Mouse (Mus musculus) CH12.LX (cell line): ENCODE measurements around the gene Tctex1d1. TPM values are rescaled to one million over a fixed set of nuclear protein-coding genes. Genes with fewer than 3 reads are reported as not detected.

Experiments used
- DNase-seq: peaks from one replicate; pipeline ENCODE4 v3.0.0-alpha.2; 2013; ENCODE audit errors: extremely low read depth
- H3K27ac ChIP-seq: 2 replicates; pipeline ENCODE4 v1.5.1; 2012; ENCODE audit warnings: low read depth, mild to moderate bottlenecking, control low read depth, moderate library complexity; ENCODE audit not compliant: insufficient read depth
- H3K27me3 ChIP-seq: replicated peaks from 2 replicates; pipeline ENCODE3; 2012; ENCODE audit warnings: inconsistent platforms
- H3K36me3 ChIP-seq, 2 experiments: replicated peaks in 1 of 2; 2 replicates each; pipeline versions ENCODE3 to v1.6.1; 2012; ENCODE audit warnings: inconsistent platforms in 1 of 2, low read length in 1 of 2, mild to moderate bottlenecking in 1 of 2, mixed read lengths in 1 of 2, moderate library complexity in 1 of 2; ENCODE audit not compliant: control insufficient read depth in 1 of 2, insufficient read depth in 1 of 2
- H3K4me1 ChIP-seq, 2 experiments: 2 replicates each; pipeline ENCODE4 v1.6.1; 2012; ENCODE audit warnings: inconsistent platforms in 1 of 2, moderate library complexity in 1 of 2; ENCODE audit not compliant: insufficient read depth in 2 of 2, control insufficient read depth in 1 of 2
- H3K4me2 ChIP-seq: 2 replicates; pipeline ENCODE4 v1.6.1; 2012; ENCODE audit warnings: low read depth, mild to moderate bottlenecking, control low read depth; ENCODE audit not compliant: poor library complexity, insufficient read depth, severe bottlenecking
- H3K4me3 ChIP-seq, 3 experiments: fragments of 150-350 bp in 1 of 3; sonication (generic) in 1 of 3; replicated peaks in 1 of 3; 2 replicates each; pipeline versions ENCODE3 to v1.5.1; 2011 to 2012; ENCODE audit warnings: low read depth in 2 of 3, low read length in 2 of 3, mild to moderate bottlenecking in 2 of 3, moderate library complexity in 2 of 3, control low read depth in 1 of 3, improper control_type of control experiment in 1 of 3, inconsistent platforms in 1 of 3, mixed read lengths in 1 of 3; ENCODE audit not compliant: poor library complexity in 1 of 3
- H3K79me2 ChIP-seq: replicated peaks from 2 replicates; pipeline ENCODE4 v1.6.1; 2012; ENCODE audit warnings: mild to moderate bottlenecking, moderate library complexity; ENCODE audit not compliant: control insufficient read depth, poor library complexity, insufficient read depth, severe bottlenecking; ENCODE audit errors: extremely low read depth
- H3K9ac ChIP-seq: 2 replicates; pipeline ENCODE4 v1.6.1; 2012; ENCODE audit warnings: low read depth, mild to moderate bottlenecking, control low read depth, moderate library complexity; ENCODE audit not compliant: insufficient read depth
- H3K9me3 ChIP-seq: replicated peaks from 2 replicates; pipeline ENCODE3; 2012; ENCODE audit warnings: low read length, inconsistent platforms, mixed read lengths
- BHLHE40 ChIP-seq: IDR thresholded peaks from 2 replicates; pipeline ENCODE4 v1.6.1; 2011; ENCODE audit warnings: mild to moderate bottlenecking, low read depth, low read length, improper control_type of control experiment
- CHD1 ChIP-seq: IDR thresholded peaks from 2 replicates; pipeline ENCODE4 v1.6.1; 2012; ENCODE audit warnings: low read depth, low read length, improper control_type of control experiment, inconsistent platforms
- CTCF ChIP-seq, 2 experiments: IDR thresholded peaks in 1 of 2; conservative IDR thresholded peaks in 1 of 2; 2 replicates each; pipeline ENCODE4 v1.5.1; 2011 to 2012; ENCODE audit warnings: low read depth in 2 of 2, low read length in 2 of 2, improper control_type of control experiment in 1 of 2, inconsistent platforms in 1 of 2, mild to moderate bottlenecking in 1 of 2, moderate library complexity in 1 of 2
- E2F4 ChIP-seq: IDR thresholded peaks from 2 replicates; pipeline ENCODE4 v1.6.1; 2011; ENCODE audit warnings: low read depth, low read length, improper control_type of control experiment; ENCODE audit not compliant: insufficient replicate concordance
- ELF1 ChIP-seq: IDR thresholded peaks from 2 replicates; pipeline ENCODE4 v1.6.1; 2014; ENCODE audit warnings: low read depth, mild to moderate bottlenecking, inconsistent platforms, low read length, improper control_type of control experiment
- EP300 ChIP-seq: IDR thresholded peaks from 2 replicates; pipeline ENCODE4 v1.6.1; 2011; ENCODE audit warnings: low read length, improper control_type of control experiment
- ETS1 ChIP-seq: conservative IDR thresholded peaks from 2 replicates; pipeline ENCODE4 v1.6.1; 2012; ENCODE audit warnings: low read depth, mild to moderate bottlenecking, inconsistent platforms, low read length, improper control_type of control experiment, moderate library complexity
- IRF4 ChIP-seq: IDR thresholded peaks from 2 replicates; pipeline ENCODE4 v1.6.1; 2014; ENCODE audit warnings: low read depth, mild to moderate bottlenecking, inconsistent platforms, low read length, improper control_type of control experiment
- JUN ChIP-seq: IDR thresholded peaks from 2 replicates; pipeline ENCODE4 v1.6.1; 2011; ENCODE audit warnings: low read depth, mild to moderate bottlenecking, low read length, improper control_type of control experiment, moderate library complexity; ENCODE audit not compliant: insufficient read depth
- KAT2A ChIP-seq: IDR thresholded peaks from 2 replicates; pipeline ENCODE4 v1.6.1; 2012; ENCODE audit warnings: low read length, improper control_type of control experiment, inconsistent platforms; ENCODE audit not compliant: insufficient replicate concordance
- MAX ChIP-seq: IDR thresholded peaks from 2 replicates; pipeline ENCODE4 v1.6.1; 2011; ENCODE audit warnings: low read length, improper control_type of control experiment
- MAZ ChIP-seq: IDR thresholded peaks from 2 replicates; pipeline ENCODE4 v1.6.1; 2012; ENCODE audit warnings: low read depth, mild to moderate bottlenecking, inconsistent platforms, low read length, improper control_type of control experiment, moderate library complexity
- MYC ChIP-seq: IDR thresholded peaks from 2 replicates; pipeline ENCODE4 v1.6.1; 2011; ENCODE audit warnings: low read depth, mild to moderate bottlenecking, improper control_type of control experiment, low read length
- NELFE ChIP-seq: IDR thresholded peaks from 2 replicates; pipeline ENCODE4 v1.6.1; 2011; ENCODE audit warnings: low read depth, low read length, improper control_type of control experiment
- NRF1 ChIP-seq: IDR thresholded peaks from 2 replicates; pipeline ENCODE4 v1.6.1; 2014; ENCODE audit warnings: low read depth, mild to moderate bottlenecking, inconsistent platforms, low read length, improper control_type of control experiment, moderate library complexity
- PAX5 ChIP-seq: IDR thresholded peaks from 2 replicates; pipeline ENCODE4 v1.6.1; 2012; ENCODE audit warnings: low read length, inconsistent platforms, mixed read lengths
- POLR2AphosphoS2 ChIP-seq: IDR thresholded peaks from 2 replicates; pipeline ENCODE4 v1.6.1; 2011; ENCODE audit warnings: low read depth, low read length, improper control_type of control experiment
- RAD21 ChIP-seq: IDR thresholded peaks from 2 replicates; pipeline ENCODE4 v1.6.1; 2011; ENCODE audit warnings: low read depth, mild to moderate bottlenecking, low read length, improper control_type of control experiment, moderate library complexity
- RCOR1 ChIP-seq: conservative IDR thresholded peaks from 2 replicates; pipeline ENCODE4 v1.6.1; 2012; ENCODE audit warnings: low read depth, mild to moderate bottlenecking, inconsistent platforms, low read length, improper control_type of control experiment
- SMC3 ChIP-seq: IDR thresholded peaks from 2 replicates; pipeline ENCODE4 v1.6.1; 2011; ENCODE audit warnings: low read depth, low read length, improper control_type of control experiment
- TCF12 ChIP-seq: IDR thresholded peaks from 2 replicates; pipeline ENCODE4 v1.6.1; 2014; ENCODE audit warnings: low read depth, mild to moderate bottlenecking, inconsistent platforms, low read length, improper control_type of control experiment
- UBTF ChIP-seq: IDR thresholded peaks from 2 replicates; pipeline ENCODE4 v1.6.1; 2012; ENCODE audit warnings: low read depth, mild to moderate bottlenecking, inconsistent platforms, low read length, improper control_type of control experiment, moderate library complexity
- USF1 ChIP-seq: IDR thresholded peaks from 2 replicates; pipeline ENCODE4 v1.6.1; 2014; ENCODE audit warnings: low read depth, mild to moderate bottlenecking, inconsistent platforms, low read length, improper control_type of control experiment
- ZNF384 ChIP-seq: IDR thresholded peaks from 2 replicates; pipeline ENCODE4 v1.6.1; 2012; ENCODE audit warnings: low read depth, low read length, improper control_type of control experiment, inconsistent platforms
- dilution Hi-C: fragments of 300-500 bp; cut with MboI; formaldehyde crosslinking; loops from 2 replicates; pipeline ENCODE4 v1.14.3; 2020; ENCODE audit warnings: low sequenced_read_pairs; ENCODE audit not compliant: extremely low pct_unique_long_range_greater_than_20kb, extremely low pct_ligation_motif_present
- in situ Hi-C: fragments of 300-500 bp; cut with MboI; formaldehyde crosslinking; loops from 3 replicates; pipeline ENCODE4 v1.14.3; 2019; ENCODE audit warnings: low sequenced_read_pairs, low pct_ligation_motif_present, low pct_unique_long_range_greater_than_20kb, mixed read lengths
- polyA plus RNA-seq: library from polyadenylated mRNA; unstranded; fragments of >175 nt; gene quantifications from 2 replicates; pipeline ENCODE4 v1.2.1, GENCODE M21; 2012; ENCODE audit warnings: low read depth; ENCODE audit not compliant: insufficient read length
- total RNA-seq, 2 experiments: library from RNA; depleted of rRNA; stranded (reverse); fragments of 300-350 nt in 1 of 2; fragments of >200 nt in 1 of 2; gene quantifications; 2 replicates each; pipeline ENCODE4 v1.2.3; 2012 to 2014

Tctex1d1 gene
- total and polyA plus RNA-seq, 3 experiments = not detected

- TF ChIP-seq NRF1 = no peak
- peak; percentile 52 for TF ChIP-seq RAD21
- no peak for TF ChIP-seq BHLHE40
- TF ChIP-seq JUN = no peak
- TF ChIP-seq ZNF384 = peak; percentile 62; the same call in 1 of the 2 replicates
- no peak for TF ChIP-seq USF1
- TF ChIP-seq SMC3 = peak; percentile 38
- TF ChIP-seq CTCF (conservative IDR thresholded peaks at IDR 0.05 in 1 of 2, IDR thresholded peaks at IDR 0.05 in 1 of 2; ENCODE audit: low read depth in 2 of 2, low read length in 2 of 2) = peak in 1 of 2 experiments; percentile 55; a peak in 2 of 4 replicates
- Histone ChIP-seq H3K27ac (no peak overlapping the region), H3K36me3 (no peaks in the 10 kb centered on the region), H3K4me2 (no peak overlapping the region), H3K79me2 (no peaks in the 10 kb centered on the region), H3K4me3 (no peak overlapping the region), H3K9ac (no peak overlapping the region), H3K9me3 (no peaks in the 10 kb centered on the region), H3K27me3 (no peaks in the 10 kb centered on the region), H3K4me1 (peaks cover 9 to 20% of the 10 kb centered on the region in 2 experiments)
- no peak for DNase-seq
- dilution Hi-C loops = no loop called here
- in situ Hi-C loops = loop anchor here (25.0 kb wide), 1 partner anchor 358 kb away; no protein-coding TSS in a partner anchor
Measured at GRCm38 (mm10) chr4:102979385-102979784, 979 bp downstream of the Tctex1d1 start.

- Histone ChIP-seq H3K27me3 (no peaks in the 10 kb centered on the region), H3K9ac (no peak overlapping the region)
- in situ Hi-C loops = loop anchor here (10.0 to 25.0 kb wide), 2 partner anchors 163 to 356 kb away; no protein-coding TSS in a partner anchor
- TF ChIP-seq KAT2A = no peak
- TF ChIP-seq BHLHE40 = peak; percentile 87
- no peak for TF ChIP-seq IRF4
- TF ChIP-seq, all 38 proteins: peak for 1
- dilution Hi-C loops = no loop called here
- Histone ChIP-seq H3K36me3 (no peaks in the 10 kb centered on the region), H3K27ac (no peak overlapping the region), H3K79me2 (no peaks in the 10 kb centered on the region), H3K4me3 (no peak overlapping the region), H3K4me2 (no peak overlapping the region), H3K9me3 (no peaks in the 10 kb centered on the region), H3K4me1 (peaks cover 10 to 30% of the 10 kb centered on the region in 2 experiments)
- DNase-seq = no peak
Measured at GRCm38 (mm10) chr4:102981709-102982108, 3.3 kb downstream of the Tctex1d1 start.

DNA sequence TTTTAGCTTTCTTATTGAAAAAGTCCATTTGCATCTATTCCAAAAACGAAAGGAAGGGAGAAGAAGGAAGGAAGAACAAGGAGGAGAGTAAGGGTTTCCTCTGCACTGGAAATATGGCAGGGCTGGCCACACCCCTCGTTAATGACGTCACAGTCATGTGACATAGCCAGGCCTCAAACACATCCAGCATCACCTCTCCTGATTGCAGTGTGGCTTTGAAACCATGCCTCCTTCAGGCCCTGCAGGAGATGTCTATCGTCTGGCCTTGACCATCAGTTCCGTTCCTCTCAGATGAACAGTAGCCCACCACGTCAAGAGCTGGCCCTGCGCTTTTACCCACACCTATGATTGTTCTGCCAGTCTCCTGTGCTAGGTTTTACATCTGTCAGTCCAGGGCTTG lies 7.8 kb downstream of the Tctex1d1 start:
- no peak overlapping the region for H3K4me3 ChIP-seq
- no peak overlapping the region for H3K4me2 ChIP-seq
- DNase-seq = peak; percentile 63
- in situ Hi-C loops (loop anchor here (10.0 to 25.0 kb wide), 2 partner anchors 159 to 351 kb away; no protein-coding TSS in a partner anchor), dilution Hi-C loops (no loop called here)
- H3K9me3 ChIP-seq = no peaks in the 10 kb centered on the region
- no peaks in the 10 kb centered on the region for H3K27me3 ChIP-seq
- H3K4me1 ChIP-seq = peaks cover 19 to 43% of the 10 kb centered on the region in 2 experiments
- H3K36me3 ChIP-seq = no peaks in the 10 kb centered on the region
- no peak overlapping the region for H3K27ac ChIP-seq
- H3K79me2 ChIP-seq = no peaks in the 10 kb centered on the region
- H3K9ac ChIP-seq = no peak overlapping the region
- TF ChIP-seq POLR2AphosphoS2 (no peak), NRF1 (no peak), PAX5 (no peak), MAX (0 out of 2 replicates have a peak, but pooled peaks have one; percentile 46), MYC (no peak), IRF4 (no peak), BHLHE40 (peak; percentile 24; the same call in 1 of the 2 replicates), MAZ (no peak), RCOR1 (no peak), UBTF (no peak), TCF12 (no peak), USF1 (peak; percentile 71), CHD1 (no peak), EP300 (no peak), NELFE (no peak), ZNF384 (no peak), ETS1 (no peak), E2F4 (no peak), RAD21 (no peak), CTCF (conservative IDR thresholded peaks at IDR 0.05 in 1 of 2, IDR thresholded peaks at IDR 0.05 in 1 of 2; ENCODE audit: low read depth in 2 of 2, low read length in 2 of 2) (no peak), ELF1 (no peak)
